ENCODE assay signal across 10 mouse cellular contexts in genomic region chr17:31692918-31693317, GRCm38 (mm10). TPM values are rescaled to one million over a fixed set of nuclear protein-coding genes. Genes with fewer than 3 reads are reported as not detected.
DNase-seq lines count a peak whose midpoint lies in the region; ATAC-seq lines count a peak whose summit lies in the region.
"Had no signal": no experiment of that assay in that cellular context is flagged by ENCODE, and none has a peak within 500 bp of the region (broad histone marks: within the 10 kb centered on the region; RNA-seq: fewer than 3 reads in every experiment).

No protein-coding gene starts in this region.

- H3K36me3 ChIP-seq in heart, embryonic 16.5 days (ENCODE audit: control insufficient read depth, insufficient read depth), result no peaks in the 10 kb centered on the region
- H3K36me3 ChIP-seq in midbrain, embryonic 10.5 days, result no peaks in the 10 kb centered on the region
- no peaks in the 10 kb centered on the region for H3K36me3 ChIP-seq in midbrain, embryonic 15.5 days (replicated peaks)
- no peaks in the 10 kb centered on the region for H3K36me3 ChIP-seq in intestine, embryonic 14.5 days (ENCODE audit: control insufficient read depth, insufficient read depth, low read length)
- no peaks in the 10 kb centered on the region for H3K36me3 ChIP-seq in stomach, embryonic 15.5 days

- H3K9ac ChIP-seq in heart, embryonic 16.5 days (ENCODE audit: low read length), result no peak overlapping the region; the same call in 1 of the 2 replicates
- no peak overlapping the region for H3K9ac ChIP-seq in midbrain, embryonic 15.5 days
- H3K9ac ChIP-seq in intestine, embryonic 14.5 days (ENCODE audit: low read length), result no peak overlapping the region
- no peak overlapping the region for H3K9ac ChIP-seq in stomach, embryonic 15.5 days
- H3K9ac ChIP-seq: liver, embryonic 14.5 days had no signal

- intact Hi-C loops in heart, postnatal 14 days (cut with DNase I), result loop anchor here (2.0 kb wide), 1 partner anchor 162 kb away; the partner anchor contains the start of gene Sik1

- no peak overlapping the region for H3K4me3 ChIP-seq in heart, embryonic 16.5 days (ENCODE audit: low read length)
- H3K4me3 ChIP-seq in midbrain, embryonic 10.5 days, result no peak overlapping the region
- H3K4me3 ChIP-seq in midbrain, embryonic 15.5 days, result no peak overlapping the region
- no peak overlapping the region for H3K4me3 ChIP-seq in intestine, embryonic 14.5 days (ENCODE audit: low read depth, low read length)
- H3K4me3 ChIP-seq in stomach, embryonic 15.5 days (replicated peaks), result no peak overlapping the region

- H3K4me1 ChIP-seq in heart, embryonic 16.5 days (ENCODE audit: control insufficient read depth, insufficient read depth, low read length), result peaks cover 11% of the 10 kb centered on the region
- H3K4me1 ChIP-seq in midbrain, embryonic 10.5 days, result peaks cover 14% of the 10 kb centered on the region
- peaks cover 11% of the 10 kb centered on the region for H3K4me1 ChIP-seq in midbrain, embryonic 15.5 days
- H3K4me1 ChIP-seq in intestine, embryonic 14.5 days (replicated peaks; ENCODE audit: control insufficient read depth, insufficient read depth, low read length), result peaks cover 13% of the 10 kb centered on the region; the same call in 1 of the 2 replicates
- H3K4me1 ChIP-seq in stomach, embryonic 15.5 days, result peaks cover 12% of the 10 kb centered on the region

- no peaks in the 10 kb centered on the region for H3K27me3 ChIP-seq in heart, embryonic 16.5 days (ENCODE audit: control insufficient read depth, insufficient read depth, low read length)
- H3K27me3 ChIP-seq in midbrain, embryonic 10.5 days (ENCODE audit: low read depth, poor library complexity, severe bottlenecking), result 0 out of 2 replicates have a peak, but pooled peaks cover 3% of the 10 kb centered on the region
- no peaks in the 10 kb centered on the region; the same call in 1 of the 2 replicates for H3K27me3 ChIP-seq in midbrain, embryonic 15.5 days (replicated peaks)
- no peaks in the 10 kb centered on the region for H3K27me3 ChIP-seq in intestine, embryonic 14.5 days (replicated peaks; ENCODE audit: control insufficient read depth, insufficient read depth, low read length)
- no peaks in the 10 kb centered on the region for H3K27me3 ChIP-seq in stomach, embryonic 15.5 days (replicated peaks)

- WGBS in heart, embryonic 16.5 days, result 36% methylated on average over 5 of the region's 5 CpGs
- WGBS in midbrain, embryonic 10.5 days, result 38% methylated on average over 5 of the region's 5 CpGs
- 43% methylated on average over 5 of the region's 5 CpGs for WGBS in midbrain, embryonic 15.5 days
- WGBS in intestine, embryonic 14.5 days, result 38% methylated on average over 5 of the region's 5 CpGs
- WGBS in stomach, embryonic 15.5 days, result 39% methylated on average over 5 of the region's 5 CpGs

- no peaks in the 10 kb centered on the region for H3K9me3 ChIP-seq in heart, embryonic 16.5 days (replicated peaks; ENCODE audit: control insufficient read depth, low read length)
- H3K9me3 ChIP-seq in midbrain, embryonic 10.5 days (replicated peaks), result no peaks in the 10 kb centered on the region
- H3K9me3 ChIP-seq in midbrain, embryonic 15.5 days, result no peaks in the 10 kb centered on the region
- H3K9me3 ChIP-seq in intestine, embryonic 14.5 days (ENCODE audit: control insufficient read depth, low read length), result no peaks in the 10 kb centered on the region
- H3K9me3 ChIP-seq in stomach, embryonic 15.5 days, result no peaks in the 10 kb centered on the region

- no peak for DNase-seq in heart, postnatal 14 days
- DNase-seq in midbrain, embryonic 10.5 days (ENCODE audit: low spot score), result no peak
- DNase-seq in intestine, embryonic 14.5 days (ENCODE audit: low spot score), result no peak
- no peak for DNase-seq in yolk sac, embryonic 10.5 days (ENCODE audit: low spot score)
- DNase-seq in right cerebral cortex, adult 18-20 months, result no peak

- no peak overlapping the region for H3K27ac ChIP-seq in heart, embryonic 16.5 days (ENCODE audit: low read length)
- H3K27ac ChIP-seq in midbrain, embryonic 10.5 days (replicated peaks), result 0 out of 2 replicates have a peak overlapping the region, but pooled peaks have one; percentile 53
- no peak overlapping the region for H3K27ac ChIP-seq in midbrain, embryonic 15.5 days
- H3K27ac ChIP-seq in intestine, embryonic 14.5 days (ENCODE audit: low read depth), result no peak overlapping the region
- no peak overlapping the region for H3K27ac ChIP-seq in stomach, embryonic 15.5 days
- H3K27ac ChIP-seq: liver, embryonic 14.5 days had no signal

- ATAC-seq in heart, embryonic 16.5 days (replicated peaks; ENCODE audit: extremely low read depth, insufficient read depth, low FRiP score), result no peak
- ATAC-seq in midbrain, embryonic 15.5 days (replicated peaks), result no peak
- ATAC-seq in intestine, embryonic 14.5 days (replicated peaks; ENCODE audit: low FRiP score, low TSS enrichment, low read depth), result peak; percentile 18; the same call in 1 of the 2 replicates
- ATAC-seq in stomach, embryonic 15.5 days (ENCODE audit: insufficient read depth, low FRiP score, low read depth), result no peak

- H3K4me2 ChIP-seq in heart, embryonic 16.5 days (ENCODE audit: low read depth, low read length), result peak overlapping the region; percentile 54; the same call in 1 of the 2 replicates
- H3K4me2 ChIP-seq in midbrain, embryonic 15.5 days, result no peak overlapping the region
- peak overlapping the region; percentile 44 for H3K4me2 ChIP-seq in intestine, embryonic 14.5 days (ENCODE audit: low read length)
- peak overlapping the region; percentile 46; the same call in 1 of the 2 replicates for H3K4me2 ChIP-seq in stomach, embryonic 15.5 days

RNA-seq across cellular contexts. Expression of gene Cryaa, which starts 15.3 kb away (rescaled TPM):
- 0.21 TPM in 1 of 2 replicates, not detected in the other for polyA plus RNA-seq in heart, embryonic 16.5 days (2015; fragmentation: Nextera tagmentation; extraction: Ambion mirVana)
- total RNA-seq in heart, postnatal 14 days (2021), result not detected
- not detected in 2 replicates for polyA plus RNA-seq in midbrain, embryonic 10.5 days (2016; fragmentation: Nextera tagmentation; extraction: Ambion mirVana)
- polyA plus RNA-seq in midbrain, embryonic 15.5 days (2015; fragmentation: Nextera tagmentation; extraction: Ambion mirVana), result 0.33 and 0.39 TPM in 2 replicates
- 0.13 and 0.14 TPM in 2 replicates for polyA plus RNA-seq in intestine, embryonic 14.5 days (2014; fragmentation: Nextera tagmentation; extraction: Ambion mirVana)
- 0.21 TPM in 1 of 2 replicates, not detected in the other for polyA plus RNA-seq in stomach, embryonic 15.5 days (2015; fragmentation: Nextera tagmentation; extraction: Ambion mirVana)
- total RNA-seq: gastrocnemius, postnatal 14 days had no signal
- polyA plus RNA-seq: liver, embryonic 14.5 days had no signal

RNA-seq across cellular contexts. Expression of gene U2af1, which starts 34.2 kb away (rescaled TPM):
- polyA plus RNA-seq in heart, embryonic 16.5 days (2015; fragmentation: Nextera tagmentation; extraction: Ambion mirVana), result 187 and 204 TPM in 2 replicates
- 10 to 100 TPM; 82.0 to 82.2 TPM for total RNA-seq in heart, postnatal 14 days (2021)
- 449 and 476 TPM in 2 replicates for polyA plus RNA-seq in midbrain, embryonic 10.5 days (2016; fragmentation: Nextera tagmentation; extraction: Ambion mirVana)
- polyA plus RNA-seq in midbrain, embryonic 15.5 days (2015; fragmentation: Nextera tagmentation; extraction: Ambion mirVana), result 189 and 217 TPM in 2 replicates
- 162 and 167 TPM in 2 replicates for polyA plus RNA-seq in intestine, embryonic 14.5 days (2014; fragmentation: Nextera tagmentation; extraction: Ambion mirVana)
- 301 and 311 TPM in 2 replicates for polyA plus RNA-seq in stomach, embryonic 15.5 days (2015; fragmentation: Nextera tagmentation; extraction: Ambion mirVana)

RNA-seq across cellular contexts. Expression of gene Cbs, which starts 55.9 kb away (rescaled TPM):
- polyA plus RNA-seq in heart, embryonic 16.5 days (2015; fragmentation: Nextera tagmentation; extraction: Ambion mirVana), result 0.82 and 0.88 TPM in 2 replicates
- total RNA-seq in heart, postnatal 14 days (2021), result 1 to 10 TPM in 1 of 2 experiments, under 1 TPM in 1; 0.32 to 1.9 TPM
- polyA plus RNA-seq in midbrain, embryonic 10.5 days (2016; fragmentation: Nextera tagmentation; extraction: Ambion mirVana), result 0.94 and 1.9 TPM in 2 replicates
- 5.2 and 5.9 TPM in 2 replicates for polyA plus RNA-seq in midbrain, embryonic 15.5 days (2015; fragmentation: Nextera tagmentation; extraction: Ambion mirVana)
- polyA plus RNA-seq in intestine, embryonic 14.5 days (2014; fragmentation: Nextera tagmentation; extraction: Ambion mirVana), result 2.1 and 5.9 TPM in 2 replicates
- 24.5 and 38.2 TPM in 2 replicates for polyA plus RNA-seq in stomach, embryonic 15.5 days (2015; fragmentation: Nextera tagmentation; extraction: Ambion mirVana)
